Mouse (Mus musculus) liver, embryonic 15.5 days (tissue): ENCODE data around the gene Sf3b3. TPM values are rescaled to one million over a fixed set of nuclear protein-coding genes. Genes with fewer than 3 reads are reported as not detected.

Experiments used
- ATAC-seq: fragments of 200-750 bp; cut with Nextera tagmentation; 2 replicates; pipeline ENCODE4 v1.8.0; 2017; ENCODE audit warnings: moderate number of reproducible peaks, mild to moderate bottlenecking, moderate library complexity; ENCODE audit not compliant: insufficient read depth
- H3K27ac ChIP-seq: fragments of 300-500 bp; sonication (generic); replicated peaks from 2 replicates; pipeline ENCODE4 v1.5.1; 2015; ENCODE audit warnings: mild to moderate bottlenecking, inconsistent platforms
- H3K27me3 ChIP-seq: fragments of 300-500 bp; sonication (generic); 2 replicates; pipeline ENCODE4 v1.6.1; 2015; ENCODE audit warnings: mild to moderate bottlenecking, inconsistent platforms
- H3K36me3 ChIP-seq: fragments of 300-500 bp; sonication (generic); replicated peaks from 2 replicates; pipeline ENCODE4 v1.6.1; 2015; ENCODE audit warnings: moderate library complexity, mild to moderate bottlenecking, inconsistent platforms
- H3K4me1 ChIP-seq: fragments of 300-500 bp; sonication (generic); replicated peaks from 2 replicates; pipeline ENCODE4 v1.6.1; 2015; ENCODE audit warnings: inconsistent platforms
- H3K4me2 ChIP-seq: fragments of 300-500 bp; sonication (generic); 2 replicates; pipeline ENCODE4 v1.6.1; 2015; ENCODE audit warnings: moderate library complexity, mild to moderate bottlenecking, inconsistent platforms
- H3K4me3 ChIP-seq: fragments of 300-500 bp; sonication (generic); replicated peaks from 2 replicates; pipeline ENCODE4 v1.5.1; 2015; ENCODE audit warnings: mild to moderate bottlenecking, inconsistent platforms
- H3K9ac ChIP-seq: fragments of 300-500 bp; sonication (generic); 2 replicates; pipeline ENCODE4 v1.6.1; 2015; ENCODE audit warnings: moderate library complexity, mild to moderate bottlenecking, inconsistent platforms
- H3K9me3 ChIP-seq: fragments of 300-500 bp; sonication (generic); replicated peaks from 2 replicates; pipeline ENCODE4 v1.6.1; 2016; ENCODE audit warnings: inconsistent platforms
- WGBS: fragments of 180-500 bp; shearing (Covaris S2); methylation state at CpG from one replicate; pipeline ENCODE4 v1.1.7; 2015; ENCODE audit warnings: mixed read lengths; ENCODE audit not compliant: insufficient replicate concordance; 5-methylcytosine and 5-hydroxymethylcytosine counted together
- polyA plus RNA-seq: library from polyadenylated mRNA; unstranded; fragments of >200 nt; fragmentation: Nextera tagmentation; extraction: Ambion mirVana; gene quantifications from 2 replicates; pipeline ENCODE4 v1.2.1, GENCODE M21; 2015

Sf3b3 gene
- polyA plus RNA-seq, 1 experiment from 2014 or later, result 56.9 TPM

DNA sequence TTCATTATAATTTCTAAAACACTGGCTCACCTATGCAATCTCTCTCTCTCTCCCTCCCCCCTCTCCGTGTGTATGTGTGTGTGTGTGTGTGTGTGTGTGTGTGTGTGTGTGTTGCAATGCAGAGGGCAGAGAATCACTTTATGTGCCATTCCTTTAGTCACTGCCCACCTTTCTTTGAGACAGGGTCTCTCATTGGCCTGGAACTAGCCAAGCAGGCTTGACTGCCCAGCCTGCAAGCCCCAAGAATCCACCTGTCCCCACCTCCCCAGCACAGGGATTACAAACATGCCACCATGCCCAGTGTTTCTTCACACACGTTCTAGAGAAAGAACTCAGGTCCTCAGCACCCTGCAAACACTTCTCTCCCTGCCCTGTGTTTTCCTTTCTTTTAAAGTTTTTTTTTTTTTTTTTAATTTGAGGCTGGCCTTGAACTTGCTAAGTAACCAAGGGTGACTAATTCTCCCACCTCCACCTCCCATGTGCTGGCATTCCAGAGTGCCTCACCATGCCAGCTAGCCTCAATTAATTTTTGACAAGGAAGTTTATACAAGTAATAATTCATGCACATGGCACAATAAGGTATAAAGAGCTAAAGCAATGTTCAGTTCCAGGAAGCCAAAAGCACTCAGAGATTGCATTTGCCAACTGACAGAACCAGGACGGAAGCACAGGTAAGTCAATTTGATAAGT lies 41.6 kb downstream of the Sf3b3 start:
- Histone ChIP-seq H3K4me2 (no peak overlapping the region), H3K9me3 (no peaks in the 10 kb centered on the region), H3K27ac (no peak overlapping the region), H3K4me1 (no peaks in the 10 kb centered on the region), H3K27me3 (no peaks in the 10 kb centered on the region), H3K4me3 (no peak overlapping the region), H3K36me3 (peaks cover 12% of the 10 kb centered on the region), H3K9ac (no peak overlapping the region)
- 42% methylated on average over 3 of the region's 3 CpGs for WGBS
- ATAC-seq, result no peak

DNA sequence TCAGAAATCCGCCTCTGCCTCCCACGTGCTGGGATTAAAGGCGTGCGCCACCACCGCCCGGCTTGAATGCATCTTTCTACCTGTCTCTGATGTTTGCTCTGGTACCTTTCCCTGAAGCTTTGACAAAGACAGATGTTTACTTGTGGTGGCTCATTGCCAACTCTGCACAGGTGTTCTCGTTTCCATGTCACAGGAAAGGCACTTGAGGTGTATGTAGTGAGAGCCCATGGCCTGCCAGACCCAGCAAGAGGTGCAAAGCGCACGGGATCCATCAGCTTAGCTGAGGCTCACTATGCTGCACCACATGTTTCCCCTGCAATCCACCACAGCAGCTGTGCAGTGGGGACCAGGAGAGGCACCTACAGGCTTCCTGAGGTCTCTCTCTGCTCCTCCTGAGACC lies 42.7 kb downstream of the Sf3b3 start:
- no peaks in the 10 kb centered on the region for H3K27me3 ChIP-seq
- H3K27ac ChIP-seq, result no peak overlapping the region
- H3K4me1 ChIP-seq, result no peaks in the 10 kb centered on the region
- no peaks in the 10 kb centered on the region for H3K9me3 ChIP-seq
- H3K4me2 ChIP-seq, result no peak overlapping the region
- no peak for ATAC-seq
- no peak overlapping the region for H3K9ac ChIP-seq
- peaks cover 1% of the 10 kb centered on the region for H3K36me3 ChIP-seq
- no peak overlapping the region for H3K4me3 ChIP-seq
- whole genome bisulfite sequencing, result 68% methylated on average over 9 of the region's 9 CpGs

DNA sequence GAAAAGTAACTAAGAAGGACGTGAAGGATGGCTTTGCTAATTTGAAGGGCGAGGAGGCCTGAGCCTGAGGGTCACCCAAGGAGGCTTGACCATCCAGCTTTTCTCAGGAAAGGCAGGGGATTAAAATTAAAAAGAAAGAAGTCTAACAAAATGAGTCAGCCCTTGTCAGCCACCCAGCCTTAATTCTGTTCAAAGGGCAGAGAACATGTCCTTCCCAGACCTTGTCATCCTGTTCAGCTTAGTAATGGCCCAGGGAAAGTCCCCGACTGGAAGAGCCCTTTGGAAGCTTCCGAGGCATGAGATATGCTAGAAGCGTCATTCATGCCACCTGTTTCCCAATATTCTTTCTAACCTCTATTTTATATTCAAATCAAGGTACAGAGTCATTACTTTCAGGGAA lies 43.6 kb downstream of the Sf3b3 start:
- no peak overlapping the region for H3K9ac ChIP-seq
- no peak for ATAC-seq
- no peak overlapping the region for H3K4me2 ChIP-seq
- H3K4me1 ChIP-seq, result no peaks in the 10 kb centered on the region
- WGBS, result 73% methylated on average over 5 of the region's 5 CpGs
- no peaks in the 10 kb centered on the region for H3K9me3 ChIP-seq
- H3K27ac ChIP-seq, result no peak overlapping the region
- no peaks in the 10 kb centered on the region for H3K27me3 ChIP-seq
- H3K4me3 ChIP-seq, result no peak overlapping the region
- no peaks in the 10 kb centered on the region for H3K36me3 ChIP-seq

DNA sequence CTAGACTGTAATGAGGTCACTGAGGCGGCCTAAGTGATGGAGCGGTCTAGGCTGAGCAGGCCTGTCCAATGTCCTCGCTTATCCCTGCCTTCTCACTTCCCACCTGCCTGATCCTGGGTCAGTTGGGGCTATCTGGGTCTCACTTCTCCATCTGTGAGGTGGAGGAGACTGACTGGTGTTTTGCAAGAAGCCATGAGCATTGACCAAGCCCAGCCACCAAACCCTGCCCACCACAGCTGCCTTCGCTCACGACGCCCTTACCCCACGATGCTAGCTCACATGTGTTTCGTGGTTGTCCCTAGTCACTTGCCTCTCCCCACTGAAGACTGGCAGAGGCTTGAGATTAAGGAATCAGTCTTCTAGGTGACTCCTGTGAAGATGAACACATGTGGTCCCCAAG lies 49.5 kb downstream of the Sf3b3 start:
- WGBS, result 79% methylated on average over 8 of the region's 8 CpGs
- H3K4me1 ChIP-seq, result peaks cover 5% of the 10 kb centered on the region; the same call in 1 of the 2 replicates

DNA sequence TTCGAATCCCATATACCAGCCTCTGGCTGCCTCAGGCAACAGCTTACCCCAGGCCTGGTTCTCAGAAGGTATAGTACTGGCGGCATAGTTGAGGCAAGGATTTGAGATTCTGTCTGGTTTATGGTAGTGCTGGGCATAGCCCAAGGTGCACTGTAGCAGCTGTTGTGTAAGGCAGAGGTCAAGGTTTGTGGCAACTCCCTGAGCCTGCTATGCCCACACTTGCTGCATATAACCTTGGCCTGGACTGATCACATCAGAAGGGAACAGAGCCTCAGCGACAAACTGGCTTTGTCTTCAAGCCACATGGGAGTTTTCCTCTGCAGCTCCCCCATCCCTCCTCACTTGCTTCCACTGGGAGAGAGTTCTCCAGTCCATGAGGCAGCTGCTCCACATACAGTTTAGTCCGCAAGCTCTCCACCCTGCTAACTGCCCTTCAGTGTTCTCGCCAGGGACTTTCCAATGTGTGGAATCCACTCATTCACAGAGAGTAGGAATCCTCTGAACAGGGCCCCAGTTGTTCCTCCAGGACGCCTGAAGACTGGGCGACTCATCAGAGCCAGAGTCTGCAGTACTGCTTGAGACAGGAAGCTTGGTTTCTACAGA lies 52.1 kb downstream of the Sf3b3 start:
- no peak overlapping the region for H3K27ac ChIP-seq
- no peak for ATAC-seq
- no peak overlapping the region for H3K9ac ChIP-seq
- H3K4me2 ChIP-seq, result no peak overlapping the region
- no peaks in the 10 kb centered on the region for H3K36me3 ChIP-seq
- no peaks in the 10 kb centered on the region for H3K9me3 ChIP-seq
- H3K4me1 ChIP-seq, result peaks cover 5% of the 10 kb centered on the region; the same call in 1 of the 2 replicates
- H3K27me3 ChIP-seq, result 0 out of 2 replicates have a peak, but pooled peaks cover under 1% of the 10 kb centered on the region
- WGBS, result 60% methylated on average over 7 of the region's 7 CpGs
- no peak overlapping the region for H3K4me3 ChIP-seq

More for the DNA sequence above, 49.5 kb downstream of the Sf3b3 start:
- Histone ChIP-seq H3K9me3 (no peaks in the 10 kb centered on the region), H3K27ac (no peak overlapping the region), H3K4me2 (no peak overlapping the region), H3K36me3 (no peaks in the 10 kb centered on the region), H3K4me3 (no peak overlapping the region), H3K9ac (no peak overlapping the region), H3K27me3 (no peaks in the 10 kb centered on the region)
- ATAC-seq, result no peak

DNA sequence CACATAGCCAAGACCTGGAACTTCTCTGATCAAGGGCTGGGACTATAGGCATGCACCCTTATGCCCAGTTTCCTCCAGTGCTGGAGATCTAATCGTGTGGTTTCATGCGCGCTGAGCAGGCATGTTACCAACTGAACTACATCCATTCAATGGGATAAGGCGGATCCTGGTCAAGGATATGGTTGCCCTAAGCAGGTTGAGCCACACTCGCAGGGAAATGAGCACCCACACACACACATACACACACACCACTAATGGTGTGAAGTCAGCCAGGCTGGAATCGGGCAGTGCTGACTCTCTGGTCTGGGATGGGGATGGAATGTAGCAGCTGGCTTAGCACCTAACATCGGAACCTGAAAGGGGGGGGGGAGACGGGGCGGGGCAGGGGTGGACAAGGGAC lies 52.7 kb downstream of the Sf3b3 start:
- no peak for ATAC-seq
- Histone ChIP-seq H3K9me3 (no peaks in the 10 kb centered on the region), H3K27ac (no peak overlapping the region), H3K4me2 (no peak overlapping the region), H3K9ac (no peak overlapping the region), H3K4me1 (peaks cover 5% of the 10 kb centered on the region; the same call in 1 of the 2 replicates), H3K4me3 (no peak overlapping the region), H3K36me3 (no peaks in the 10 kb centered on the region), H3K27me3 (peaks cover 6% of the 10 kb centered on the region; the same call in 1 of the 2 replicates)
- WGBS, result 72% methylated on average over 9 of the region's 9 CpGs

DNA sequence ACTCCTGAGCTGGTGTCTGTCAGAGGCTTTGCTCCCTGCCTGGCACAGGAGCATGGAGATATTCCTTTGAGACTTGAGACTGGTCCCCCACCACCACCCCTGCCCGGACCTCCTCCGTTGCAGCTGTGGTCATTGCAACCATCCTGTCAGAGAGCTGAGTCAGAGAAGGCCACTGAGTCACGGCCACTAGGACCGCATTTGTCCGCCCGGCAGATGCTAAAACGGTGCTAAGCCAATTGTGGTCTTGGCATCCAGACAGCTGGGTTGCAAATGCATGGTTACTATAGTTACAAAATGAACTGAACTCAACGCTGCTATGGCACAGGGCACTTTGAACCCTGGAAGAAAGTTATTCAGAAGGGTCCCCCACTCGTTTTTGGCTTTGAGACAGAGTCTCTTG lies 53.1 kb downstream of the Sf3b3 start:
- Histone ChIP-seq H3K27ac (no peak overlapping the region), H3K27me3 (peaks cover 6% of the 10 kb centered on the region; the same call in 1 of the 2 replicates)
- WGBS, result 68% methylated on average over 9 of the region's 9 CpGs

DNA sequence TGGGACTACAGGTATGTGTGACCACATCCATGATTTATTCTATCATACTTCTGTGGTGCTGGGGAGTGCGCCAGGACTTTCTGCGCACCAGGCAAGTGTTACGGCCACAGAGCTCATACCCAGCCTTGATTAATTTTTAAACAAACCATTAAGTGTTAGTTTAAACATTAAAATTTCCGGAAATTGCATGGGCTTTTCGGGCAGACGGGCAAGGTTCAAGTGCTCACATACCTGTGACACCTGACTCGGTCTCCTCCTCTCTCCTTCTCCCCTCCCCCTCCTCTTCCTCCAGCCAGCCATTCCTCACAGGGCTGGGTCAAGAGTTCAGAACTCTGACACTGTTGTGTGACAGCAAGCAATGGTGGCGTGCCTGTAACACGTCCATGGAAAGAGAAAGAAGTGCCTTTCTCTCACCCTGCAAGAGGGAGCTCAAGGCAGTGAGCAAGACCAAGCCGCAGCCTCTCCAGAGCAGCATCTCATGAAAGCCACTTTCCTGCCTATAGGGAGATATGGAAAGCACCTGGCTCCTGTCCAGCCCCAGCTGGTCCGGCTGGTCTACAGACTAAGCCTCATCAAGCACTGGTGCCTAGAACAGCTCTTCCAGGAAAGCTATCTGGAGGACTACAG lies 53.9 kb downstream of the Sf3b3 start:
- no peak overlapping the region for H3K27ac ChIP-seq
- H3K4me2 ChIP-seq, result peak overlapping the region; percentile 25
- H3K4me1 ChIP-seq, result peaks cover 5% of the 10 kb centered on the region; the same call in 1 of the 2 replicates
- H3K9me3 ChIP-seq, result no peaks in the 10 kb centered on the region
- no peaks in the 10 kb centered on the region for H3K36me3 ChIP-seq
- no peak overlapping the region for H3K4me3 ChIP-seq
- H3K9ac ChIP-seq, result no peak overlapping the region
- 61% methylated on average over 11 of the region's 11 CpGs for WGBS
- H3K27me3 ChIP-seq, result peaks cover 6% of the 10 kb centered on the region; the same call in 1 of the 2 replicates
- ATAC-seq, result peak; percentile 47; the same call in 1 of the 2 replicates

More for the DNA sequence above, 53.1 kb downstream of the Sf3b3 start:
- H3K36me3 ChIP-seq, result no peaks in the 10 kb centered on the region
- no peaks in the 10 kb centered on the region for H3K9me3 ChIP-seq
- peaks cover 5% of the 10 kb centered on the region; the same call in 1 of the 2 replicates for H3K4me1 ChIP-seq
- H3K4me2 ChIP-seq, result no peak overlapping the region
- ATAC-seq, result no peak
- no peak overlapping the region for H3K4me3 ChIP-seq
- H3K9ac ChIP-seq, result no peak overlapping the region

DNA sequence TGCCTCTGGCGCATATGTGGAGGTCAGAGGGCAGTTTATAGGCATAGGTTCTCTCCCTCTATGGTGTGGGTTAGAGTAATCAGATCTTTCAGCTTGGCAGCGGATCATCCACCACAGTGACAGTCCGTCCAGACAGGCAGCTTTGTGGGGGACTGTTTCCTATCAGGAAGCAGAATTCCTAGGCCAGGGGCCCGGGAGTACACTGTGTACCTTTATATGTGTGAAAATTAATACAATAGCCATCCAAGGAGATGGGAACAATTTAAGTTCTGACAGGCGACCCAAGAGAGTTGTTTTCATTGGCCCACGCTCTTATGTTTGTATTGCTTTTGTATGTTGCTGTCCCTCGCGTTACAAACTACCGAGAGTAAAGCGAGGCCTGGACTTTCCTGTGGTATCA lies 55.4 kb downstream of the Sf3b3 start:
- no peak for ATAC-seq
- H3K4me2 ChIP-seq, result no peak overlapping the region
- peaks cover 6% of the 10 kb centered on the region; the same call in 1 of the 2 replicates for H3K27me3 ChIP-seq
- H3K4me1 ChIP-seq, result peaks cover 10% of the 10 kb centered on the region
- no peaks in the 10 kb centered on the region for H3K9me3 ChIP-seq
- 55% methylated on average over 10 of the region's 10 CpGs for WGBS
- no peak overlapping the region for H3K4me3 ChIP-seq
- no peak overlapping the region for H3K27ac ChIP-seq
- no peak overlapping the region for H3K9ac ChIP-seq
- H3K36me3 ChIP-seq, result no peaks in the 10 kb centered on the region

DNA sequence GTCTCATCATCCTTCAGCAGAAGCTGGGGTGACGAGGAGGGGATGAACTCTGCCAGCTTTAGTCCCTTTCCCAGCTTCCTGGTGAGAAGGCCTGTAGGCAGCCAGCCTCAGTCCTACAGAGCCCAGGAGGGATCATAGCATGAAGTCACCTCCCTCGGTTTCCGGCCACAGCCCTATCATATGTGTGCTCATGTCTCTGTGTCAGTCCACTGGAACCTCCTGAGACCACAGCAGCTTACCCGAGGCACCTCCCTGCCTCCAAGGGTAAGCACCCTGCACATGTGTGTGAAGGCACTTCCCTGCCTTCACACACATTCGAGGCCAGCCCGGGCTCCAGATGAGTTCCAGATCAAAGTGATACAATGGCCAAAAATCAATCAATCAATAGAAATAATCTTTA lies 56.3 kb downstream of the Sf3b3 start:
- no peak overlapping the region for H3K4me2 ChIP-seq
- H3K4me3 ChIP-seq, result no peak overlapping the region
- no peaks in the 10 kb centered on the region for H3K36me3 ChIP-seq
- H3K27ac ChIP-seq, result no peak overlapping the region
- H3K4me1 ChIP-seq, result peaks cover 13% of the 10 kb centered on the region
- no peak overlapping the region for H3K9ac ChIP-seq
- WGBS, result 29% methylated on average over 6 of the region's 6 CpGs
- no peak for ATAC-seq
- peaks cover 6% of the 10 kb centered on the region; the same call in 1 of the 2 replicates for H3K27me3 ChIP-seq
- H3K9me3 ChIP-seq, result no peaks in the 10 kb centered on the region

DNA sequence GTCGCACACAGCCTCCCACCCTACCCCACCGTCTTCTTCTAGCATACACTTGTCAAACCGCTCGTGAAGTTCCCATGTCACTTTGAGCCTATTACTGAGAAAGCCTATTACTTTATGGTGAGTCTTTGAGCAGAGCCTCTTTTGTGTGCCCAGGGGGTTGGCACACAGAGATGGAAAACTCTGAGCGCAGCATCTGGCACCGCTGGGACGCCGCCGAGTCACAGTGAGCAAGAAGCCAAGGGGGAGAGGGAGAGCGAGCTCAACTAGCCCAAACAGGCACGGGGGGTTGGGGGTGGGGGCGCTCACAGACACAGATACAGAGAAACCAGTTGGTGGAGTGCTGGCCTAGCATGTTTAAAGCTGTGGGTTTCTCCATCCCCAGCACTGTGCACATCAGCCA lies 57.0 kb downstream of the Sf3b3 start:
- Histone ChIP-seq H3K27me3 (peaks cover 6% of the 10 kb centered on the region; the same call in 1 of the 2 replicates), H3K4me3 (no peak overlapping the region), H3K27ac (no peak overlapping the region), H3K9ac (no peak overlapping the region), H3K4me1 (peaks cover 13% of the 10 kb centered on the region), H3K36me3 (no peaks in the 10 kb centered on the region), H3K9me3 (no peaks in the 10 kb centered on the region), H3K4me2 (no peak overlapping the region)
- WGBS, result 52% methylated on average over 12 of the region's 12 CpGs
- ATAC-seq, result no peak
